Mouse (Mus musculus): ENCODE results near the gene Frmpd2. TPM values are rescaled to one million over a fixed set of nuclear protein-coding genes. Genes with fewer than 3 reads are reported as not detected.

Frmpd2 gene
- total RNA-seq, 4 experiments from 2014 or later: 0.31 to 1.7 (median 0.73) TPM

GRCm38 (mm10) chr14:33598376-33599130 lies 127.1 kb downstream of the Frmpd2 start:
- no peak for DNase-seq (ENCODE audit: low spot score in 2 of 2)

- no peak for DNase-seq (ENCODE audit: low spot score in 2 of 2)
Measured at GRCm38 (mm10) chr14:33607431-33607830, 135.9 kb downstream of the Frmpd2 start.

Other genes with a start within 250 kb of the Frmpd2 start
- gene Mapk8, start 24.5 kb upstream of the Frmpd2 start, total RNA-seq (2022): 10 to 100 TPM; 75.6 to 93.1 (median 84.1) TPM
- 1 to 10 TPM in 1 of 4 experiments, under 1 TPM in 3; 0.61 to 1.3 (median 0.86) TPM for gene Ptpn20, start 117.5 kb downstream of the Frmpd2 start, total RNA-seq (2022)

Measured in layer of hippocampus, adult 8-10 months (tissue).